16 mouse cellular contexts compared by ENCODE assay signal in genomic region chr5:75676024-75676423, GRCm38 (mm10).
"Had no signal": no experiment of that assay in that cellular context is flagged by ENCODE, and none has a peak within 500 bp of the region (broad histone marks: within the 10 kb centered on the region; RNA-seq: fewer than 3 reads in every experiment).

No protein-coding gene starts in this region.

- H3K4me3 ChIP-seq: lung, embryonic 15.5 days; megakaryocyte, embryonic 14.5 days; midbrain, embryonic 13.5 days; midbrain, embryonic 15.5 days; neural tube, embryonic 12.5 days; stomach, embryonic 15.5 days had no signal

- H3K36me3 ChIP-seq: lung, embryonic 15.5 days; midbrain, embryonic 13.5 days; midbrain, embryonic 15.5 days; neural tube, embryonic 12.5 days; stomach, embryonic 15.5 days had no signal

- ATAC-seq: liver, postnatal 0 days; lung, postnatal 0 days; midbrain, embryonic 13.5 days; midbrain, embryonic 15.5 days had no signal

- H3K27me3 ChIP-seq: lung, embryonic 15.5 days; midbrain, embryonic 13.5 days; midbrain, embryonic 15.5 days; neural tube, embryonic 12.5 days; stomach, embryonic 15.5 days had no signal

- H3K27ac ChIP-seq: lung, embryonic 15.5 days; macrophage; midbrain, embryonic 13.5 days; midbrain, embryonic 15.5 days; neural tube, embryonic 12.5 days; stomach, embryonic 15.5 days had no signal

- DNase-seq: liver, postnatal 0 days; lung, adult 2 months; lung, postnatal 14 days; lung, postnatal 36 days; right cerebral cortex, postnatal 14 days; thymus, adult 2 months; thymus, postnatal 25 days; thymus, postnatal 4 days had no signal

- H3K4me1 ChIP-seq: lung, embryonic 15.5 days; midbrain, embryonic 13.5 days; midbrain, embryonic 15.5 days; neural tube, embryonic 12.5 days; stomach, embryonic 15.5 days had no signal
